Mouse (Mus musculus) MEL (cell line): ENCODE data around the gene Ano6.

Source experiments
- BHLHE40 ChIP-seq: IDR thresholded peaks from 2 replicates; pipeline ENCODE4 v1.6.1; 2012; ENCODE audit warnings: low read depth, mild to moderate bottlenecking, inconsistent platforms, low read length, improper control_type of control experiment, borderline replicate concordance
- CTCF ChIP-seq, 3 experiments: IDR thresholded peaks in 2 of 3; conservative IDR thresholded peaks in 1 of 3; 2 replicates each; pipeline ENCODE4 v1.5.1; 2011 to 2012; ENCODE audit warnings: low read length in 3 of 3, low read depth in 2 of 3, mild to moderate bottlenecking in 2 of 3, improper control_type of control experiment in 1 of 3, inconsistent platforms in 1 of 3, mixed read lengths in 1 of 3, moderate library complexity in 1 of 3; ENCODE audit not compliant: control insufficient read depth in 1 of 3, insufficient read depth in 1 of 3, poor library complexity in 1 of 3, severe bottlenecking in 1 of 3
- HCFC1 ChIP-seq: IDR thresholded peaks from 2 replicates; pipeline ENCODE4 v1.6.1; 2012; ENCODE audit warnings: low read depth, mild to moderate bottlenecking, inconsistent platforms, low read length, improper control_type of control experiment, moderate library complexity

DNA sequence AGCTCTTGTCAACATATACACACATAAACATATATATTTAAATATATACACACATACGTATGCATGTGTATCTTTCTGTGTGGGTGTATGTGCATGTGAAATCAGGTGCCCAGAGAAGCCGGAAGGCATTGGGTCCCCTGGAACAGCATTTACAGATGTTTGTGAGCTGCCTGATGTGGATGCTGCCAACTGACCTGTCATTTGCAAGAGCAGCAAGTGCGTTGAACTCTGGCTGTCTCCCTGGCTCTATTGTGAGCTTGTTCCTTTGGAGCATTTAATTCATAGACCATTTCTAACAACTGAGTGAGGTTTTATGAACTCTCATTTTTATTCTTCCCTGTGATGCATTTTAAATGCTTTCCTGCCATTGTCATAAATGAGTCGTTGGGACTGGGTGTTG is 91.8 kb downstream of the Ano6 start:
- TF ChIP-seq CTCF (IDR thresholded peaks at IDR 0.05 in 2 of 3, conservative IDR thresholded peaks at IDR 0.05 in 1 of 3; ENCODE audit: control insufficient read depth in 1 of 3, insufficient read depth in 1 of 3, low read depth in 2 of 3, low read length in 3 of 3, poor library complexity in 1 of 3, severe bottlenecking in 1 of 3) (no peak), HCFC1 (no peak), BHLHE40 (no peak)
